Mouse (Mus musculus) hindbrain, embryonic 14.5 days (tissue): Measurements from ENCODE around the gene Rps6kb2. TPM values are rescaled to one million over a fixed set of nuclear protein-coding genes. Genes with fewer than 3 reads are reported as not detected.

Experiments used
- ATAC-seq: fragments of 200-750 bp; cut with Nextera tagmentation; 2 replicates; pipeline ENCODE4 v1.8.0; 2017; ENCODE audit warnings: moderate number of reproducible peaks, mild to moderate bottlenecking, moderate TSS enrichment, moderate library complexity; ENCODE audit not compliant: low FRiP score
- DNase-seq: peaks from one replicate; pipeline ENCODE4 v3.0.0-alpha.2; 2015; ENCODE audit warnings: low spot score
- H3K27ac ChIP-seq: fragments of 300-500 bp; sonication (generic); 2 replicates; pipeline ENCODE4 v1.5.1; 2014; ENCODE audit warnings: mild to moderate bottlenecking, moderate library complexity
- H3K27me3 ChIP-seq: fragments of 300-500 bp; sonication (generic); 2 replicates; pipeline ENCODE4 v1.6.1; 2014; ENCODE audit warnings: mild to moderate bottlenecking, low read length, mixed read lengths; ENCODE audit not compliant: control insufficient read depth, insufficient read depth
- H3K36me3 ChIP-seq: fragments of 300-500 bp; sonication (generic); replicated peaks from 2 replicates; pipeline ENCODE4 v1.6.1; 2014; ENCODE audit not compliant: control insufficient read depth, insufficient read depth
- H3K4me1 ChIP-seq: fragments of 300-500 bp; sonication (generic); replicated peaks from 2 replicates; pipeline ENCODE4 v1.6.1; 2014; ENCODE audit warnings: antibody characterized with exemption, low read length, mixed read lengths; ENCODE audit not compliant: control insufficient read depth, insufficient read depth
- H3K4me2 ChIP-seq: fragments of 300-500 bp; sonication (generic); replicated peaks from 2 replicates; pipeline ENCODE4 v1.6.1; 2014; ENCODE audit warnings: mild to moderate bottlenecking, moderate library complexity
- H3K4me3 ChIP-seq: fragments of 300-500 bp; sonication (generic); replicated peaks from 2 replicates; pipeline ENCODE4 v1.5.1; 2014; ENCODE audit warnings: mild to moderate bottlenecking, low read length
- H3K9ac ChIP-seq: fragments of 300-500 bp; sonication (generic); 2 replicates; pipeline ENCODE4 v1.6.1; 2014
- H3K9me3 ChIP-seq: fragments of 300-500 bp; sonication (generic); 2 replicates; pipeline ENCODE4 v1.6.1; 2016; ENCODE audit warnings: low read length; ENCODE audit not compliant: control insufficient read depth
- WGBS: fragments of 180-500 bp; shearing (Covaris S2); extraction: QIAGEN DNeasy Blood & Tissue Kit; methylation state at CpG from one replicate; pipeline ENCODE4 v1.1.7; 2014; 5-methylcytosine and 5-hydroxymethylcytosine counted together
- polyA plus RNA-seq: library from polyadenylated mRNA; unstranded; fragments of >200 nt; fragmentation: Nextera tagmentation; extraction: Ambion mirVana; gene quantifications from 2 replicates; pipeline ENCODE4 v1.2.1, GENCODE M21; 2014

Gene Rps6kb2
- polyA plus RNA-seq, 1 experiment from 2014 or later: 39.7 TPM

GRCm38 (mm10) chr19:4108535-4108934 is 54.6 kb downstream of the Rps6kb2 start:
- H3K9me3 ChIP-seq: no peaks in the 10 kb centered on the region
- no peaks in the 10 kb centered on the region for H3K27me3 ChIP-seq
- H3K9ac ChIP-seq: no peak overlapping the region
- H3K4me3 ChIP-seq: no peak overlapping the region
- ATAC-seq (no peak), DNase-seq (no peak)
- WGBS: 86% methylated on average over 9 of the region's 9 CpGs
- no peaks in the 10 kb centered on the region for H3K4me1 ChIP-seq
- H3K4me2 ChIP-seq: no peak overlapping the region
- H3K27ac ChIP-seq: no peak overlapping the region
- peaks cover 60% of the 10 kb centered on the region for H3K36me3 ChIP-seq

GRCm38 (mm10) chr19:4106654-4107053 is 56.5 kb downstream of the Rps6kb2 start:
- Histone ChIP-seq H3K9me3 (no peaks in the 10 kb centered on the region), H3K4me1 (peaks cover 5% of the 10 kb centered on the region; the same call in 1 of the 2 replicates), H3K36me3 (peaks cover 46% of the 10 kb centered on the region), H3K27me3 (peaks cover 4% of the 10 kb centered on the region; the same call in 1 of the 2 replicates), H3K4me3 (no peak overlapping the region), H3K4me2 (no peak overlapping the region), H3K9ac (no peak overlapping the region), H3K27ac (no peak overlapping the region)
- DNase-seq (no peak), ATAC-seq (no peak)
- 91% methylated on average over 14 of the region's 14 CpGs for WGBS

DNA sequence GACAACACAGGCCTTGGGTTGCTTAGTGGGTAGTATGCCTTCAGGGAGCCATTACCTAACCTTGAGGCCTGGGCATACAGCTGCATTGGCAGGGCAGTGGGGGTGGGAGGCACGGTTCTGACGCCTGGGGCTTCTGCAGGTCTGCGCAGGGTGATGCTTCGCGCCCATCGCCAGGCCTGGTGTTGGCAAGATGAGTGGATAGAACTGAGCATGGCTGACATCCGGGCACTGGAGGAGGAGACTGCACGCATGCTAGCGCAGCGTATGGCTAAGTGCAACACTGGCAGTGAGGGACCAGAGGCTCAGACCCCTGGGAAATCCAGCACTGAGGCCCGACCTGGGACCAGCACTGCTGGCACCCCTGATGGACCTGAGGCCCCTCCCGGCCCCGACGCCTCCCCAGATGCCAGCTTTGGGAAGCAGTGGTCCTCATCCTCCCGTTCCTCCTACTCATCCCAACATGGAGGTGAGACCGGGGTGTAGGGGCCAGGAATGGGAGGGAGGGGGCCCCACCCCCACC is 58.4 kb downstream of the Rps6kb2 start:
- Histone ChIP-seq H3K27me3 (peaks cover 9% of the 10 kb centered on the region; the same call in 1 of the 2 replicates), H3K9me3 (no peaks in the 10 kb centered on the region), H3K4me1 (peaks cover 20% of the 10 kb centered on the region), H3K9ac (no peak overlapping the region), H3K36me3 (peaks cover 30% of the 10 kb centered on the region), H3K4me2 (no peak overlapping the region), H3K4me3 (no peak overlapping the region), H3K27ac (no peak overlapping the region)
- ATAC-seq: no peak
- no peak for DNase-seq
- WGBS: 91% methylated on average over 16 of the region's 16 CpGs

Other genes with a start within 250 kb of the Rps6kb2 start
- gene Aldh3b1, start 233.5 kb downstream of the Rps6kb2 start, polyA plus RNA-seq: 2.4 and 3.3 TPM in 2 replicates
- 9.7 and 10.4 TPM in 2 replicates for gene Unc93b1, start 228.2 kb downstream of the Rps6kb2 start, polyA plus RNA-seq
- gene Aldh3b3, start 204.7 kb downstream of the Rps6kb2 start, polyA plus RNA-seq: not detected in 2 replicates
- 0.13 and 0.32 TPM in 2 replicates for gene Aldh3b2, start 191.0 kb downstream of the Rps6kb2 start, polyA plus RNA-seq
- gene Acy3, start 176.8 kb downstream of the Rps6kb2 start, polyA plus RNA-seq: 2.1 and 3.6 TPM in 2 replicates
- gene Tbx10, start 170.6 kb downstream of the Rps6kb2 start, polyA plus RNA-seq: 0.46 TPM in 2 replicates
- 23.5 TPM in 2 replicates for gene Nudt8, start 162.8 kb downstream of the Rps6kb2 start, polyA plus RNA-seq
- 2.7 and 3.4 TPM in 2 replicates for gene Gm49405, start 162.7 kb downstream of the Rps6kb2 start, polyA plus RNA-seq
- gene Doc2g, start 160.0 kb downstream of the Rps6kb2 start, polyA plus RNA-seq: 4.1 and 5.0 TPM in 2 replicates
- 242 and 259 TPM in 2 replicates for gene Ndufv1, start 150.5 kb downstream of the Rps6kb2 start, polyA plus RNA-seq
- gene Gstp1, start 125.4 kb downstream of the Rps6kb2 start, polyA plus RNA-seq: 477 and 497 TPM in 2 replicates
- 1.7 TPM in 1 of 2 replicates, not detected in the other for gene Gstp2, start 117.3 kb downstream of the Rps6kb2 start, polyA plus RNA-seq
- not detected in 2 replicates for gene Gstp3, start 103.8 kb downstream of the Rps6kb2 start, polyA plus RNA-seq
- gene Cabp2, start 81.8 kb downstream of the Rps6kb2 start, polyA plus RNA-seq: not detected in 2 replicates
- 79.2 and 82.1 TPM in 2 replicates for gene Cdk2ap2, start 66.2 kb downstream of the Rps6kb2 start, polyA plus RNA-seq
- 70.0 and 74.7 TPM in 2 replicates for gene Pitpnm1, start 63.4 kb downstream of the Rps6kb2 start, polyA plus RNA-seq
- gene Aip, start 37.5 kb downstream of the Rps6kb2 start, polyA plus RNA-seq: 93.8 and 99.7 TPM in 2 replicates
- gene Gpr152, start 23.6 kb downstream of the Rps6kb2 start, polyA plus RNA-seq: not detected in 2 replicates
- 0.11 and 0.26 TPM in 2 replicates for gene Cabp4, start 19.3 kb downstream of the Rps6kb2 start, polyA plus RNA-seq
- 102 TPM in 2 replicates for gene Coro1b, start 14.7 kb downstream of the Rps6kb2 start, polyA plus RNA-seq
- gene Ptprcap, start 9.8 kb downstream of the Rps6kb2 start, polyA plus RNA-seq: 0.44 and 0.68 TPM in 2 replicates
- 5.3 and 6.0 TPM in 2 replicates for gene Carns1, start 12.1 kb upstream of the Rps6kb2 start, polyA plus RNA-seq
- 0.43 and 0.68 TPM in 2 replicates for gene Tbc1d10c, start 27.9 kb upstream of the Rps6kb2 start, polyA plus RNA-seq
- gene Ppp1ca, start 28.7 kb upstream of the Rps6kb2 start, polyA plus RNA-seq: 581 and 604 TPM in 2 replicates
- 19.4 and 22.5 TPM in 2 replicates for gene Rad9a, start 38.3 kb upstream of the Rps6kb2 start, polyA plus RNA-seq
- 0.51 and 0.53 TPM in 2 replicates for gene Clcf1, start 50.9 kb upstream of the Rps6kb2 start, polyA plus RNA-seq
- not detected in 2 replicates for gene AC109138.7, start 51.0 kb upstream of the Rps6kb2 start, polyA plus RNA-seq
- gene Pold4, start 68.5 kb upstream of the Rps6kb2 start, polyA plus RNA-seq: 18.8 and 20.4 TPM in 2 replicates
- 12.9 and 13.4 TPM in 2 replicates for gene Ssh3, start 105.8 kb upstream of the Rps6kb2 start, polyA plus RNA-seq
- 50.7 and 56.6 TPM in 2 replicates for gene Ankrd13d, start 119.8 kb upstream of the Rps6kb2 start, polyA plus RNA-seq
- gene Grk2, start 142.9 kb upstream of the Rps6kb2 start, polyA plus RNA-seq: 29.2 and 30.4 TPM in 2 replicates
- gene Kdm2a, start 234.9 kb upstream of the Rps6kb2 start, polyA plus RNA-seq: 37.3 and 40.7 TPM in 2 replicates